Mouse (Mus musculus) lung, postnatal 0 days (tissue): ENCODE data around the gene Tekt4. TPM values are rescaled to one million over a fixed set of nuclear protein-coding genes. Genes with fewer than 3 reads are reported as not detected.
A peak's percentile ranks its signal among the peaks of the same experiment; 100 is the strongest.

Experiments
- ATAC-seq: fragments of 200-750 bp; cut with Nextera tagmentation; 2 replicates; pipeline ENCODE4 v1.8.0; 2017; ENCODE audit warnings: moderate library complexity
- DNase-seq: peaks from one replicate; pipeline ENCODE4 v3.0.0-alpha.2; 2016; ENCODE audit warnings: low spot score
- H3K27ac ChIP-seq: fragments of 300-500 bp; sonication (generic); 2 replicates; pipeline ENCODE4 v1.5.1; 2014; ENCODE audit warnings: antibody characterized with exemption, mild to moderate bottlenecking, low read length, mixed read lengths
- H3K27me3 ChIP-seq: fragments of 300-500 bp; sonication (generic); replicated peaks from 2 replicates; pipeline ENCODE4 v1.6.1; 2014; ENCODE audit warnings: low read length, mixed read lengths; ENCODE audit not compliant: insufficient read depth
- H3K36me3 ChIP-seq: fragments of 300-500 bp; sonication (generic); 2 replicates; pipeline ENCODE4 v1.6.1; 2014; ENCODE audit warnings: low read length, mixed read lengths; ENCODE audit not compliant: insufficient read depth
- H3K4me1 ChIP-seq: fragments of 300-500 bp; sonication (generic); 2 replicates; pipeline ENCODE4 v1.6.1; 2014; ENCODE audit warnings: antibody characterized with exemption, low read depth, low read length, mixed read lengths; ENCODE audit not compliant: insufficient read depth
- H3K4me2 ChIP-seq: fragments of 300-500 bp; sonication (generic); replicated peaks from 2 replicates; pipeline ENCODE4 v1.6.1; 2014; ENCODE audit warnings: low read depth, mild to moderate bottlenecking, low read length, moderate library complexity, mixed read lengths
- H3K4me3 ChIP-seq: fragments of 300-500 bp; sonication (generic); 2 replicates; pipeline ENCODE4 v1.5.1; 2014; ENCODE audit warnings: low read depth, low read length
- H3K9ac ChIP-seq: fragments of 300-500 bp; sonication (generic); replicated peaks from 2 replicates; pipeline ENCODE4 v1.6.1; 2014; ENCODE audit warnings: low read depth, mild to moderate bottlenecking
- H3K9me3 ChIP-seq: fragments of 300-500 bp; sonication (generic); 2 replicates; pipeline ENCODE4 v1.6.1; 2016; ENCODE audit warnings: low read length, mixed read lengths
- CTCF ChIP-seq: IDR thresholded peaks from 2 replicates; pipeline ENCODE4 v1.5.1; 2016; ENCODE audit warnings: antibody characterized with exemption, mild to moderate bottlenecking
- EP300 ChIP-seq: IDR thresholded peaks from 2 replicates; pipeline ENCODE4 v1.6.1; 2016; ENCODE audit warnings: antibody characterized with exemption, mild to moderate bottlenecking, control low read depth
- WGBS: fragments of 180-500 bp; shearing (Covaris S2); extraction: QIAGEN DNeasy Blood & Tissue Kit; methylation state at CpG from one replicate; pipeline ENCODE4 v1.1.7; 2014; 5-methylcytosine and 5-hydroxymethylcytosine counted together
- polyA plus RNA-seq: library from polyadenylated mRNA; unstranded; fragments of >200 nt; fragmentation: Nextera tagmentation; extraction: Ambion mirVana; gene quantifications from 2 replicates; pipeline ENCODE4 v1.2.1, GENCODE M21; 2015

Gene Tekt4
- polyA plus RNA-seq, 1 experiment from 2014 or later: 10.3 TPM

DNA sequence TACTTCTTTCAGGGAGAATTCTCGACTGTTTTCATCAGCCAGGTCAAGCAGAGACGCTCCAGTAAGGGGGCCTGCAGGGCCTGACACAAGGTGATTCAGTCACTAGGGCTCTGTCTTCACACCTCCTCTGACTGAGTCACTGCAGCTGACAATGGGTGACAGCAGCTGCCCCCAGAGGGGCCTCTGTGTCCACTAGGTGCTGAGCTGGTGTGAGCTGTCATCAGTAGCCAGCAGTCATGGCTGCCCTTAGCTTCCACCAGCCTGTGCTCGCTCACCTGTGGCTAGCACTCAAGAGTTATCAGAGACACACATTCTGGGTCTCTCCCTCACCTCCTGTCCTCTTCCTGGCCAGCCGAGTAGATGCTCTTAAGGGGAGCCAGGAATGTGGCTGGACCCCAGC lies 26.4 kb downstream of the Tekt4 start:
- H3K4me2 ChIP-seq: no peak overlapping the region
- TF ChIP-seq CTCF (no peak), EP300 (no peak)

GRCm38 (mm10) chr17:25482092-25482491 lies 27.7 kb downstream of the Tekt4 start:
- Histone ChIP-seq H3K27ac (no peak overlapping the region), H3K4me1 (no peaks in the 10 kb centered on the region), H3K9ac (no peak overlapping the region), H3K36me3 (no peaks in the 10 kb centered on the region), H3K9me3 (no peaks in the 10 kb centered on the region), H3K27me3 (no peaks in the 10 kb centered on the region), H3K4me2 (no peak overlapping the region), H3K4me3 (no peak overlapping the region)
- TF ChIP-seq EP300 (no peak), CTCF (no peak)
- 79% methylated on average over 6 of the region's 6 CpGs for WGBS
- DNase-seq (no peak), ATAC-seq (no peak)

More for the DNA sequence above, 26.4 kb downstream of the Tekt4 start:
- 39% methylated on average over 4 of the region's 4 CpGs for WGBS
- Histone ChIP-seq H3K27me3 (no peaks in the 10 kb centered on the region), H3K36me3 (no peaks in the 10 kb centered on the region), H3K4me1 (no peaks in the 10 kb centered on the region), H3K9me3 (no peaks in the 10 kb centered on the region), H3K27ac (no peak overlapping the region), H3K4me3 (no peak overlapping the region), H3K9ac (no peak overlapping the region)
- ATAC-seq (no peak), DNase-seq (no peak)

DNA sequence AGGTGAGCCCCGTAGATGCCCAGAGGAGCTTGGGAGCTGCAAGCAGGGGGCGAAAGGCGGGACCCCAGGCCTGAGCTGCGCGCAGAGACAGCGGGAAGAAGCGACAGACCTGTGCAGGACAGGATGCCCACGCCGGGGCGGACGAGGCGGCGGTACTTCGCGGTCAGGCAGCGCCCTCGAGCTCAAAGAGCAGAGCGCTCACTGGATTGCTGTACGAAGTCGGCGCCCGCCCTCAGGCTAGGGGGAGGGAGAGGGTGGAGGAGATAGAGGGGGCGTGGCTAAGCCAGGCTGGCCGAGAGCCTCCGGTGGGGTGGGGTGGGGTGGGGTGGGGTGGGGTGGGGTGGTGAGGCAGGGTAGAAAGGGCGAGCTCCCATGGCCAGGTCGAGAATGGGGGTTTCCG lies 42.6 kb downstream of the Tekt4 start, which contains the start of gene Sstr5:
Gene Sstr5 (minus strand): TSS at position 276 of the 400 bp plus-strand sequence.
- DNase-seq: peak; percentile 26
- Histone ChIP-seq H3K27me3 (peaks cover 15% of the 10 kb centered on the region), H3K9ac (no peak within 1 kb of the TSS), H3K36me3 (no peaks in the 10 kb centered on the region), H3K4me2 (no peak within 1 kb of the TSS), H3K27ac (no peak within 1 kb of the TSS), H3K9me3 (no peaks in the 10 kb centered on the region), H3K4me1 (no peaks in the 10 kb centered on the region), H3K4me3 (no peak within 1 kb of the TSS)
- TF ChIP-seq CTCF: no peak
- 3% methylated on average over 17 of the region's 28 CpGs for WGBS
- no peak for ATAC-seq

- Histone ChIP-seq H3K4me2 (no peak overlapping the region), H3K9me3 (no peaks in the 10 kb centered on the region), H3K36me3 (no peaks in the 10 kb centered on the region), H3K27me3 (no peaks in the 10 kb centered on the region), H3K27ac (no peak overlapping the region), H3K4me1 (no peaks in the 10 kb centered on the region), H3K4me3 (no peak overlapping the region), H3K9ac (no peak overlapping the region)
- DNase-seq: no peak
- 57% methylated on average over 4 of the region's 4 CpGs for WGBS
- ATAC-seq: no peak
- TF ChIP-seq EP300 (no peak), CTCF (no peak)
Observed at GRCm38 (mm10) chr17:25502599-25502998, 48.2 kb downstream of the Tekt4 start.

DNA sequence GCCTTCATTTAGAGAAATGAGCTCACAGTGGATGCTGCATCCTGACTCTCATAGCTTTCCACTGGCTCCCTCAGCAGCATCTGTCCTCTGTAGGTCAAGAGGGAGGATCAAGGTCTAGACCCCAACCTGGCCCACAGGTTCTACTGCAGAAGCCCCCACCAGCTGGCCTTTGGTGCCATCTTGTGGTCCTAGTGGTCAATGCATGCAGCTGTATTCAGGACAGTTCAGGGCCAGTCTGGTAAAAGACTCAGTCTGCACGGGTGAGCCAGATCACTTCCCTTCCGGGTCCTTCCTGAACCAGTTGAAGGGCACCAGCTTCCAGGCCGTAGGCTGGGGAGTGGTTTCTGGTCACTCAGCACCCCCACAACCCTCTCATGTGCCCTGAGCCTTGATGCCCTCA lies 53.4 kb downstream of the Tekt4 start:
- Histone ChIP-seq H3K9ac (no peak overlapping the region), H3K36me3 (no peaks in the 10 kb centered on the region), H3K27ac (no peak overlapping the region), H3K4me1 (no peaks in the 10 kb centered on the region), H3K4me2 (no peak overlapping the region), H3K9me3 (no peaks in the 10 kb centered on the region), H3K27me3 (no peaks in the 10 kb centered on the region), H3K4me3 (no peak overlapping the region)
- WGBS: 15% methylated on average over 3 of the region's 3 CpGs
- no peak for TF ChIP-seq EP300
- TF ChIP-seq CTCF: peak; percentile 92
- DNase-seq (peak; percentile 46), ATAC-seq (peak; percentile 40)

DNA sequence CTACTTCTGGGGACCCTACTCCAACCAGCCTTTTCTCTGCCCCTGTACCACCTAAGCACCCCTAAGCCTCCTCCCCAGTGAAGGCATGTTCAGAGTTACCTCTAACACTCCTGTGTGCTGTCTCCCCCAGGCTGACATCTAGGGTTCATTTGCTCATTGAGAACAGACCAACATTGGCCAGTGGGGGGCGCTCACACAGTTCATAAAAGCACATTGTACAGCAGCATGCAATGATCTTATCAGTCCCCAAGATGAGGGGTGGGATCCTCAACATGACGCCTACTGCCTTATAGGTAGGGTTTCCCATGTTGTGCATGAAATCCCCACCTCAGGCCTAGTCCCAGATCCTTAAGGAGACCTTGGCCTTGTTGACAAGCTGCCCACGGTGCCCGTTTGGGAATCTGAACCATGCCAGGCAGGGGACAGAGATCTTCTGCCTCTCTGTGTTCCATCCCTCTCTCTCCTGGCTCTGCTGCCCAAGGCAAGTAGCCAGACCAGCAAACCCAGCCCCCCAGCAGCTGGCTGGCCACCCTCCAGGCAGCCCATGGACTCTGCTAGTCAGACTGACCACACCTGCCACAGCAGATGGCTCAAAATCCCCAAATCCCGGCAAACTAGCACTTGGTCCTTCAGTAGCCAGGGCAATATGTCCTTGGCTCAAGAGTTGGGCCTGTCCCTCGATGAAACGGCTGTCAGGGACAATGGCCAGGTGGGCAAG lies 54.6 kb downstream of the Tekt4 start:
- 54% methylated on average over 7 of the region's 7 CpGs for WGBS

More for the DNA sequence above, 54.6 kb downstream of the Tekt4 start:
- H3K27ac ChIP-seq: no peak overlapping the region
- H3K4me1 ChIP-seq: no peaks in the 10 kb centered on the region
- H3K36me3 ChIP-seq: no peaks in the 10 kb centered on the region
- H3K9me3 ChIP-seq: no peaks in the 10 kb centered on the region
- H3K27me3 ChIP-seq: no peaks in the 10 kb centered on the region
- TF ChIP-seq EP300 (no peak), CTCF (peak; percentile 54)
- H3K4me2 ChIP-seq: no peak overlapping the region
- no peak overlapping the region for H3K9ac ChIP-seq
- DNase-seq (no peak), ATAC-seq (no peak)
- no peak overlapping the region for H3K4me3 ChIP-seq
